Mouse (Mus musculus) CH12.LX (cell line): ENCODE measurements at regions not wholly inside any gene's neighbourhood (a gene's known extent, or its start where the extent isn't known, plus 50 kb on each side); places are given as distances from the start of the nearest gene placed in this dataset.
"Not testable (repeated sequence)": the region's sequence is repeated elsewhere in the genome, so short reads cannot be mapped to it uniquely, and the experiment has no call there.

Source experiments
- DNase-seq: peaks from one replicate; pipeline ENCODE4 v3.0.0-alpha.2; 2013; ENCODE audit errors: extremely low read depth
- H3K27ac ChIP-seq: 2 replicates; pipeline ENCODE4 v1.5.1; 2012; ENCODE audit warnings: low read depth, mild to moderate bottlenecking, control low read depth, moderate library complexity; ENCODE audit not compliant: insufficient read depth
- H3K27me3 ChIP-seq: replicated peaks from 2 replicates; pipeline ENCODE3; 2012; ENCODE audit warnings: inconsistent platforms
- H3K36me3 ChIP-seq, 2 experiments: replicated peaks in 1 of 2; 2 replicates each; pipeline versions ENCODE3 to v1.6.1; 2012; ENCODE audit warnings: inconsistent platforms in 1 of 2, low read length in 1 of 2, mild to moderate bottlenecking in 1 of 2, mixed read lengths in 1 of 2, moderate library complexity in 1 of 2; ENCODE audit not compliant: control insufficient read depth in 1 of 2, insufficient read depth in 1 of 2
- H3K4me1 ChIP-seq, 2 experiments: 2 replicates each; pipeline ENCODE4 v1.6.1; 2012; ENCODE audit warnings: inconsistent platforms in 1 of 2, moderate library complexity in 1 of 2; ENCODE audit not compliant: insufficient read depth in 2 of 2, control insufficient read depth in 1 of 2
- H3K4me2 ChIP-seq: 2 replicates; pipeline ENCODE4 v1.6.1; 2012; ENCODE audit warnings: low read depth, mild to moderate bottlenecking, control low read depth; ENCODE audit not compliant: poor library complexity, insufficient read depth, severe bottlenecking
- H3K4me3 ChIP-seq, 3 experiments: fragments of 150-350 bp in 1 of 3; sonication (generic) in 1 of 3; replicated peaks in 1 of 3; 2 replicates each; pipeline versions ENCODE3 to v1.5.1; 2011 to 2012; ENCODE audit warnings: low read depth in 2 of 3, low read length in 2 of 3, mild to moderate bottlenecking in 2 of 3, moderate library complexity in 2 of 3, control low read depth in 1 of 3, improper control_type of control experiment in 1 of 3, inconsistent platforms in 1 of 3, mixed read lengths in 1 of 3; ENCODE audit not compliant: poor library complexity in 1 of 3
- H3K79me2 ChIP-seq: replicated peaks from 2 replicates; pipeline ENCODE4 v1.6.1; 2012; ENCODE audit warnings: mild to moderate bottlenecking, moderate library complexity; ENCODE audit not compliant: control insufficient read depth, poor library complexity, insufficient read depth, severe bottlenecking; ENCODE audit errors: extremely low read depth
- H3K9ac ChIP-seq: 2 replicates; pipeline ENCODE4 v1.6.1; 2012; ENCODE audit warnings: low read depth, mild to moderate bottlenecking, control low read depth, moderate library complexity; ENCODE audit not compliant: insufficient read depth
- H3K9me3 ChIP-seq: replicated peaks from 2 replicates; pipeline ENCODE3; 2012; ENCODE audit warnings: low read length, inconsistent platforms, mixed read lengths
- dilution Hi-C: fragments of 300-500 bp; cut with MboI; formaldehyde crosslinking; loops from 2 replicates; pipeline ENCODE4 v1.14.3; 2020; ENCODE audit warnings: low sequenced_read_pairs; ENCODE audit not compliant: extremely low pct_unique_long_range_greater_than_20kb, extremely low pct_ligation_motif_present
- in situ Hi-C: fragments of 300-500 bp; cut with MboI; formaldehyde crosslinking; loops from 3 replicates; pipeline ENCODE4 v1.14.3; 2019; ENCODE audit warnings: low sequenced_read_pairs, low pct_ligation_motif_present, low pct_unique_long_range_greater_than_20kb, mixed read lengths

DNA sequence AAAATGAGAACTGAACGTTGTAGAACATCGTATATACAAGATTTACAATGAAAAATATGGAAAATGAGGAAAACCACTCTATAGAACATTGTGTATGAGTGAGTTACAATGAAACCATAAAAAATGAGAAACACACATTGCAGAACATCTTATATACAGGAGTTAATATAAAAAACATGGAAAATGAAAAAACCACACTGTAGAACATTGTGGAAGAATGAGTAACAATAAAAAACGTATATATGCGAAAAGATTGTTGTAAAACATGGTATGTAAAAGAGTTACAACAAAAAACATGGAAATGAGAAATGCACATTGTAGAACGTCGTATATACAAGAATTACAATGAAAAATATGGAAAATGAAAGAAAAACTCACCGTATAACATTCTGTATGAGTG lies 301.2 kb downstream of the Gm3376 start:
- H3K27me3 ChIP-seq, H3K4me1 ChIP-seq, H3K27ac ChIP-seq, H3K4me3 ChIP-seq, H3K4me2 ChIP-seq, H3K36me3 ChIP-seq, H3K79me2 ChIP-seq, in situ Hi-C loops, H3K9me3 ChIP-seq, dilution Hi-C loops, H3K9ac ChIP-seq: not testable (repeated sequence)
- DNase-seq, result peak; percentile 73

DNA sequence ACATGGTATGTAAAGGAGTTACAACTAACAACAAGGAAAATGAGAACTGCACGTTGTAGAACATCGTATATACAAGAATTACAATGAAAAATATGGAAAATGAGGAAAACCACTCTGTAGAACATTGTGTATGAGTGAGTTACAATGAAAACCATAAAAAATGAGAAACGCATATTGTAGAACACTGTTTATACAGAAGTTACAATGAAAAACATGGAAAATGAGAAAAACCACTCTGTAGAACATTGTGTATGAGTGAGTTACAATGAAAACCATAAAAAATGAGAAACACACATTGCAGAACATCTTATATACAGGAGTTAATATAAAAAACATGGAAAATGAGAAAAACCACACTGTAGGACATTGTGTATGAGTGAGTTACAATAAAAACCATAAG lies 302.1 kb downstream of the Gm3376 start:
- peak; percentile 45 for DNase-seq
- dilution Hi-C loops, in situ Hi-C loops, H3K27ac ChIP-seq, H3K4me1 ChIP-seq, H3K36me3 ChIP-seq, H3K4me3 ChIP-seq, H3K79me2 ChIP-seq, H3K4me2 ChIP-seq, H3K9ac ChIP-seq, H3K9me3 ChIP-seq, H3K27me3 ChIP-seq: not testable (repeated sequence)
